Mouse (Mus musculus) kidney, adult 18-20 months (tissue): ENCODE data around the gene Mxd4.

Experiments used
- DNase-seq: peaks from one replicate; pipeline ENCODE4 v3.0.0; 2021

Mxd4 gene

GRCm38 (mm10) chr5:34195786-34196185, 8.3 kb upstream of the Mxd4 start:
- DNase-seq: no peak

- no peak for DNase-seq
These were observed 7.6 kb upstream of the Mxd4 start for GRCm38 (mm10) chr5:34194975-34195662.

GRCm38 (mm10) chr5:34194426-34194825, 6.9 kb upstream of the Mxd4 start:
- DNase-seq: no peak

GRCm38 (mm10) chr5:34191843-34192242, 4.3 kb upstream of the Mxd4 start:
- DNase-seq: no peak

- peak; percentile 71 for DNase-seq
These were observed 3.5 kb upstream of the Mxd4 start for GRCm38 (mm10) chr5:34191021-34191420.

- no peak for DNase-seq
These were observed 2.0 kb upstream of the Mxd4 start for GRCm38 (mm10) chr5:34189521-34189920.

GRCm38 (mm10) chr5:34188856-34189255, 1.3 kb upstream of the Mxd4 start:
- no peak for DNase-seq

- peak; percentile 78 for DNase-seq
These were observed 544 bp downstream of the Mxd4 start for GRCm38 (mm10) chr5:34186961-34187391.

- no peak for DNase-seq
These were observed 1.1 kb downstream of the Mxd4 start for GRCm38 (mm10) chr5:34186391-34186790.

- no peak for DNase-seq
These were observed 1.7 kb downstream of the Mxd4 start for GRCm38 (mm10) chr5:34185791-34186190.

GRCm38 (mm10) chr5:34185051-34185580, 2.4 kb downstream of the Mxd4 start:
- DNase-seq: no peak

GRCm38 (mm10) chr5:34183976-34184375, 3.5 kb downstream of the Mxd4 start:
- no peak for DNase-seq

- DNase-seq: peak; percentile 74
These were observed 4.2 kb downstream of the Mxd4 start for GRCm38 (mm10) chr5:34183156-34183880.

- peak; percentile 62 for DNase-seq
These were observed 5.0 kb downstream of the Mxd4 start for GRCm38 (mm10) chr5:34182486-34182885.

GRCm38 (mm10) chr5:34177821-34178220, 9.7 kb downstream of the Mxd4 start:
- peak; percentile 2 for DNase-seq

GRCm38 (mm10) chr5:34177091-34177490, 10.4 kb downstream of the Mxd4 start:
- peak; percentile 2 for DNase-seq

- DNase-seq: peak; percentile 2
These were observed 10.8 kb downstream of the Mxd4 start for GRCm38 (mm10) chr5:34176691-34177090.

GRCm38 (mm10) chr5:34175403-34175694, 12.2 kb downstream of the Mxd4 start:
- DNase-seq: no peak

- peak; percentile 1 for DNase-seq
These were observed 12.7 kb downstream of the Mxd4 start for GRCm38 (mm10) chr5:34174550-34175402.

GRCm38 (mm10) chr5:34174021-34174420, 13.5 kb downstream of the Mxd4 start:
- no peak for DNase-seq

- DNase-seq: no peak
These were observed 16.8 kb downstream of the Mxd4 start for GRCm38 (mm10) chr5:34170726-34171125.

GRCm38 (mm10) chr5:34169954-34170353, 17.6 kb downstream of the Mxd4 start:
- DNase-seq: no peak
